Mouse (Mus musculus): ENCODE results near the gene Tprgl.

DNA sequence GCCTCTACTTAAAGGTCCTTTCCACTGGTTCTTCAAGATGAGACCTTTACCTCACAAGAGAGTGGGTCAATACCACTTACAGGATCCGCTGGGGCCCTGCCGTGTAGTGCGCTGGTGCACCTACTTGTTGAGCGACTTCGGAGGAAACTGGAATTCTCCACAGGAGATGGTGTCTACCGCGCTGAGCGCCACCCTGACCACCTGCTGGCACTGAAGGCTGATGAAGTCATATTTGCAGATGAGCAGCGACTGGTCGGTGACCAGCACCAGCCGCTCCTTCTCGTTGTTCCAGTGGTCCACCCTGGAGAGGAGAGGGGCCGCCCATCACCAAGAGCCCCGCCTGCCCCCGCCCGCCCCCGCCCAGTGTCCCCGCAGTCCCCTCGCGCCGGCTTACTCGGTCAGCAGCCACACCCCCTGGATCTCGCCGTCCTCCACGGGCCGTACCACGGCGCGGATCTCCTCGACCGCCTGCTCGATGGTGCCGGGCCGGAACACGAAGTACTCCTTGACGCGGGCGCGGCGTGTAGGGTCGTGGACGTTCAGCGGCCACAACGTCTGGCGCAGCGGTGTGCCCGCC, 417 bp downstream of the Tprgl start:
- TF ChIP-seq POLR2A (IDR thresholded peaks at IDR 0.05; ENCODE audit: low read depth, low read length) (no peak), CTCF (conservative IDR thresholded peaks at IDR 0.05; ENCODE audit: insufficient read depth, insufficient read length, low read depth, low read length) (no peak)
